Mouse (Mus musculus) testis, postnatal 14 days (tissue): ENCODE results near the gene Washc4.
A peak's percentile ranks its signal among the peaks of the same experiment; 100 is the strongest.

Source experiments
- DNase-seq: peaks from one replicate; pipeline ENCODE4 v3.0.0; 2021; ENCODE audit warnings: low spot score

The Washc4 gene

GRCm38 (mm10) chr10:83600650-83601049 is 57.1 kb downstream of the Washc4 start:
- DNase-seq, result no peak

DNA sequence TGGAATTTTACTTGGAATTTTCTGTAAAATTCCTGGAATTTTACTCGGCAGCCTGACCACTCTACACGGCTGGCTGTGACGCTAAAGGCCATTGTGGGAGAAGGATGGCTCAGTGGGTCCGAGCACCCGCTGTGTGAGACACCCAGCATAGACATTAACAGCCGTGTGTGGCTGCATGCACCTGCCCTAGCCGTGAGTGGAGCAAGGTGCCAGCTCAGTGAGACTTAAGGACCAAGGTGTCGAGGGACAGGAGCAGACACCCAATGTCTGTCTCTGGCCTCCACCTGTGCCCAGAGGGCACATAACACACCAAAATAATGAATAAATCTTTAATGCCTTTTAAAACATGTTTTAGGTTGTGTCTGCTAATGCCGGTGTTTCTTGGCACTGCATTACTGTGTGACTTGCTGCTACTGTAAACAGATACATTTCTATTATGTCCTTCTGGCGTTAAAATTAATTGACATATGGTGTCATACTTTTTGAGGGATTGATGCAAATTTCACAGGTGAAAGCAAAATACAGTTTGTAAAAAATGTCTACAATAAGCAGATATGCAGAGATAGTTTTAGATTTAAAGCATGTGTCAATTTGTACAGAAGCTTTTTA is 60.5 kb downstream of the Washc4 start:
- DNase-seq, result no peak

GRCm38 (mm10) chr10:83605637-83606183 is 62.2 kb downstream of the Washc4 start:
- DNase-seq, result no peak

DNA sequence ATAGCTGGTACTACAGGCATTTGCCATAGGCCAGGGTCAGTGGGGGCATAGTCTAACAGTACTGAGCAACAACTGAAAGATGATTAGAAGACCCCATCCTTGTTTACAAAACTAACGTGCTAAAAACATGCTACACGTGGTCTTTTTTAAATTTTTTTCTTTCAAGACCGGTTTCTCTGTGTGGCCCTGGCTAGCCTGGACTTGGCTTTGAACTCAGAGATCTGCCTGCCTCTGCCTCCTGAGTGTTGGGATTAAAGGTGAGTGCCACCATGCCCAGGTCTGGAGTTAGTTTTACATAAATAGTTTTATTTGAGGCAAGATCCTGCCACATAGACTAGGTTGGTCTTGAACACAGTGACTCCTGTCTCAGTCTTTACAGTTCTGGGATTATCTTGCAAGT is 63.6 kb downstream of the Washc4 start:
- DNase-seq, result no peak

GRCm38 (mm10) chr10:83608596-83608995 is 65.0 kb downstream of the Washc4 start:
- no peak for DNase-seq

- DNase-seq, result no peak
These were observed 67.0 kb downstream of the Washc4 start for GRCm38 (mm10) chr10:83610518-83610917.

DNA sequence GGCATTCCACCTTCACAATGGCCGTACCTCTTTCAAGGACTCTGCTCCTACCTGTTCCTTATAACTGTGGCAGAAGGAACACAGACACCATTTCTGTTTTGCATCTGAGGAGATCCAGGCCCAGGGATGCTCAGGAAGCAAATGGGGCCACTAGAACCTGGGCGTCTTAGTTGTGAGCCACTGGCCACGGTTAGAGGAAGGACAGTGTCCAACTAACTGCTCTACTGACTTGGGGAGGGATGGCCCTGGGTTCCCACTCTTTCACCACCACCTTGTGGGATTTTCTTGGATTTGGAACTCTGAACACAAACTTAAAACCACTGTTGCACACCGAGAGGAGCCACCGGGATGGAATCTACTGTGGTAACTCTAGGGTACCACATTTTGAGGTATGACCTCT is 68.3 kb downstream of the Washc4 start:
- no peak for DNase-seq

DNA sequence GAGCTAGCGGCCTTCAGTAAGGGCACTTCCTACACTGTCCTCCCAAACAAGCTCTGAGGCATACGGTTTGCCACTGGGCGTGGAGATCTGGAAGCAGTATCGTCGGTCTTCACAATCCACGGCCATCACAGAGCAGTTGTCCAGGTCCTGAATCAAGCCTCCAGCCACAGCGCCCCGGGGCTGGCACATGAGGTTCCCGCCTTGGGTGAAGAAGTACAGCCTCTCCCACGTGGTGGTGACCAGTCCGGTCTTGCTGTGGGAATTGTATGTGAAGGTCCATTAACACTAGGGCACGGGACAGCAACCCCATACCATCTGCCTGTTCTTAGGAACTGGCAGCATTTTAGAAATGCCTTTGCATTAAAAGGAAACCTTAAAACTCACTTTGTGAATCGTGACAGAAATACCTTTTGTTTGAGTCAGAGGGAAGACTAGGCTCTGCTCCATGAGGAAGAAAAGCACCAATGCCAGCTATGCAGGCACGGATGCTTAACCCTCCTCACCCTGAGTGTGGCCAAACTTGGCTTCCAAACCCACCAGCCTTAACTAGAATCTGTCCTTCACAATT is 69.2 kb downstream of the Washc4 start:
- no peak for DNase-seq

GRCm38 (mm10) chr10:83617366-83617765 is 73.8 kb downstream of the Washc4 start:
- no peak for DNase-seq

- no peak for DNase-seq
These were observed 75.4 kb downstream of the Washc4 start for GRCm38 (mm10) chr10:83618819-83619440.

DNA sequence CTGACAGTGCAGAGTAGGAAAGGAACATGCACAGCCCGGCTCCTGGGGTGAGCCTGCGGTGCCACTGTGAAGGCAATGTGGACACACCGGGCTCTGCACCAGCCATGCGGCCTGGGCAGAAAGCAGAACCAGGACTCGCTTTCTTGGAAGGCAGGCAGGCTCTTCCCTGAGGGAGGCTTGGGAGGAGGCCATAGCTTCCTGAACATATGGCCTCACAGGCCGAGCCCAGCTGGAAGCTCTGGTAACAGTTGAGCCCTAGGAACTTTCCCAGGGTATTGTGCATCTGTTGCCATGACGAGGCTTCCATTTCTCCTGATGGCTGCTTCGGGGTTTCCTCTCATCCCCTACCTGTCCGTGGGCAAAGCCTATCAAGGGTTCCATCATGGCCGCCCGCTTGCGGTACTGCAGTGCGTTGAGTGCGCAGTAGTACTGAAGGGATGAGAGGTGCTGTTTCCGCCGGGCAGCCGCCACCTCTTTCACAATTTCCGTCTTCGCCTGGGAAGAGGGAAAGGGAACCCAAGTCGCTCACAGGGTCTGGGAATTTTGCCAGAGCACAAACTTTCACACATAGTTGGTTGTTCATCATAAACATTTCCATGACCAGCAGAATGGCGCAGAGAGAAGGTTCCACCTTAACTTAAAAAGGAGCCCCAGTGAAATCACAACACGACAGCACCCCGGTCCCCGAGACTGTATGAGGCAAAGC is 77.0 kb downstream of the Washc4 start:
- DNase-seq, result no peak

GRCm38 (mm10) chr10:83624065-83624464 is 80.5 kb downstream of the Washc4 start:
- DNase-seq, result no peak

DNA sequence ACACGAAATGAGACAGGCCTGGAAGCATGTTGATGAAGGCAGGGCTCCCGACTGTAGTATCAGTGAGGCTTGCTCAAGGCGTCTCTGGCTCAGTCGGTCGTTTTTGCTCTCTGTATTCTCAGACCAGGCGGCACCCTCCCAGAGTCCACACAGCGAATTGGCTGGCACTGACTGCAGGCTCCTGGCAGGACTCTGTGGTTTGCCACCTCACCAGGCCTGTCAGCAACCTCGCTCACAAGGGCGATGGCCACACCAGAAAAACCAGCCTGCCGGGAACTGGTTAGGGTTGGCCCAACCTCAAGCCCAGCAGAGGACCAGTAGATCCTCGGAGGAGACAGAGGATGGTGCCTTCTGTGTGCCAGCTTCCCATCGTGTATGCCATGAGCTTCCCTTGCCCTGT is 81.3 kb downstream of the Washc4 start:
- DNase-seq, result no peak

GRCm38 (mm10) chr10:83627113-83627687 is 83.6 kb downstream of the Washc4 start:
- DNase-seq, result no peak

DNA sequence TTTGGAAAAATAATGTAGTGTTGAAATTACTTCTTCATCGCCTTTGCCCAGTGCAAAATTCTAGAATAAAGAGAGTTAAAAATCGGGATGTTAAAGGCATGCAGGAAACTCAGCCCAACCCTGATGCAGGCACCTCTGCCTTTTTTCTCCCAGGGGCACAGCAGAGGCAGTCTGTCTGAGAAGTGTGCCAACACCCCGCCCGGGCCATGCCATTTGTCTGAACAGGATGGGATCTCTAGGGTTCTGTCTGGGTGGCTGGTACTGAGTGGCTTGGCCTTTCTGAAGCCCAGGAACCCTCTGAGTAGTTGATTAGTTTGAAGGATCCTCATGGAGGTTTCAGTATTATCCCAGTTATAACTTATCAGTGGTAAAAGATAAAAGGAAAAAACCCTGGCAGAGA is 84.7 kb downstream of the Washc4 start:
- DNase-seq, result no peak

DNA sequence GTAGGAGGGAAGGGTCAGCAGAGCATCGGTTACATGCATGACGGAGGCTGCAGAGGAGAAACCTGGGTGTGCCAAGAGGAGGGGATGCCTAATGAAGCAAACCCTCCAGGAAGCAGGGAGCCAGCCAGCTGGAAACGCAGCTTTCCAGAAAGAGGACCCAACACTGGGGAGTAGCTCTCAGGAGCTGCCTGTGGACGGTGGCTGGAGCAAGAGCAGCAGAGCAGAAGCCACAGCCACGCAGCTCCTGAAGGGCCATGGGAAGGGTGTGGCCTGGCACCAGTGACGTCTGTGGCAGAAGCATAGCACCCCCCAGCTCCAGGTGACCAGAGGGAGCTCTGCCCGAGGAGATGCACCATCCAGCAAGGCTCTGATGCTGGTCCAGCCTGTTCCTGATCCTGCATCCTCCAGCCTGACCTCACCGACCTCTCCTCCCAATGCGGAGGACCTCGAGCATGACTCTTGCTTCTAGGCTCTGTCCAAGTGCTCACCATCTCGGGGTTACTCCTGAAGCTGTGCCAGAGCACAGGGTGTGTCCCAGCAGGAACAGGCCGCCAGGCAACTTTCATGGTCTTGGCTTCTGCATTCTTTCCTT is 85.7 kb downstream of the Washc4 start:
- peak; percentile 46 for DNase-seq

- DNase-seq, result no peak
These were observed 86.3 kb downstream of the Washc4 start for GRCm38 (mm10) chr10:83629878-83630277.

GRCm38 (mm10) chr10:83630899-83631298 is 87.3 kb downstream of the Washc4 start:
- no peak for DNase-seq

- no peak for DNase-seq
These were observed 88.2 kb downstream of the Washc4 start for GRCm38 (mm10) chr10:83631775-83632174.

DNA sequence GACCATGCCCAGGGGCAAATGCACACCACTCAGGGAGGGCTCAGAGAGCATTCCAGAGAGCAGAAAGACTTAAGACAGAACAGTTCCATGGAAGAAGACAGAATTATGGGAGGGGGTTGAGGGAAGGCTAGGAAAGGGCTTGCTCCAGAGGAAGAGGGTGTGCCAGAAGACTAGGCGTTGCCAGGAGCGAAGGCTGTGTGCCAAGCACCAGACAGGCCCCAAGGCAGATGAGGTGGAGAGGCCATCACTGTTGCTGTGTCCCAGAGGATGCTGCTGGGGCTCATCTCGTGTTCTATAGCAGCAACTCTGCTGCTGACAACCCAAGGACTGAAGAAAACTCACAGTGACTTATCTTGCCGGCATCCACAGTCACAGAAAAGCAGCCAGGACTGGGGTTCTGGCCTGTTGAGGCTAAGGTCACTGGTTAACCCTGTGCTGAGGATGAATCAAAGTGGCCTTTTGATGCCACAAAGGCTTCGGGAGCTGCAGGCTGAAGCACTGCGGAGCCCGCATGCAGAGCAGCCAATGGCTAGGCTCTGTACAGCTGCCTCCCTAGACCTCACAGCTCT is 89.3 kb downstream of the Washc4 start:
- DNase-seq, result no peak

GRCm38 (mm10) chr10:83634461-83634860 is 90.9 kb downstream of the Washc4 start:
- DNase-seq, result no peak

DNA sequence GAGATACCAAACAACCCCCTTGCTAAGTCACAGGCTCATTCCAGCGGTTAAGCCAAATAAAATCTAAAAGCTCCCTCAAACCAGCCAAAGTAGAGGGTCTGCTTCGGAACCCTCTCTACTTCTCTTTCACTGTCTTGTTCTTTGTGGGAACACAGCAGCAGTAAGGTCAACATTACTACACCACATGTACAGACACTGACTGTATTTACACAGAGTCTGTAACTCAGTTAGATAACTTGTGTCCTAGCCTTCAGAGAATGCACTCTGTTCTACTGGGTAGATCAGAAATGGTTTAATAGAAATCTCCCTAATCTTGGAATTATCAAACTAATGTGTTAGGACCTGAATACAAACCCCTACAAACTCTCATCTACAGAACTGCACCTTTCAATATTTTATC is 92.6 kb downstream of the Washc4 start:
- no peak for DNase-seq
